Mouse (Mus musculus) urinary bladder, postnatal 0 days (tissue): ENCODE results near the gene Atxn2l. TPM values are rescaled to one million over a fixed set of nuclear protein-coding genes. Genes with fewer than 3 reads are reported as not detected.

Experiments
- polyA plus RNA-seq: library from polyadenylated mRNA; unstranded; fragments of >200 nt; fragmentation: Nextera tagmentation; extraction: Ambion mirVana; gene quantifications from 2 replicates; pipeline ENCODE4 v1.2.1, GENCODE M21; 2015

The Atxn2l gene
- polyA plus RNA-seq: 23.0 and 25.2 TPM in 2 replicates

DNA sequence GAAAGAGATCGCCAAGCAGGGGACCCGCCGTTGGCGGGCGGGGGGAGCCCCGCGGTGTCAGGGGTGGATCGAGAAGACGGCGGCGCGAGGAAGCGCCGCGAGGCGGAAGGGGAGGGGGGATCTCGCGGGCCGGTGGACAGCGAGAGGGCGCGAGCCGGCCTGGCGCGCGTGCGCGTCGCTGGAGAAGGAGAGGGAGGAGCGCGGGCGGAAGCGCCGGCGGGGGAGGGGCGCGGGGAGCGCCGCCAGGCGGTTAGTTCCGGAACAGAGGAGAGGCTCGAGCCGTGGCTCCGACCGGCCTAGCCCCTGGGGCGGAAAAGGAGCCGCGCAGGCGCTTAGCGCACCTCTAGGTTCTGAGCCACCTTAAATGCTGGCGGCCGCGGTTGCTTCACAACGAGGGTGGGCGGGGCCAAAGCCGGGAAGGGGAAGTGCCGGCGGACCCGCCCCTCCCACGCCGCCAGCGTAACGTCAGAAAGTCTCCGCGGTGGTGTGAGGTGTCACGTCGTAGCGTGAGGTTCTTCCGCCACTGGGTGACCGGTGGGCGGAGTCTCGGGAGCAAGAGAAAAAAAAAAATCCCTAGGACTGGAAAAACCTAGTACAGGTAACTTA lies at the start of gene Atxn2l:
Atxn2l (minus strand) TSS at position 165 of the 606 bp plus-strand sequence.

DNA sequence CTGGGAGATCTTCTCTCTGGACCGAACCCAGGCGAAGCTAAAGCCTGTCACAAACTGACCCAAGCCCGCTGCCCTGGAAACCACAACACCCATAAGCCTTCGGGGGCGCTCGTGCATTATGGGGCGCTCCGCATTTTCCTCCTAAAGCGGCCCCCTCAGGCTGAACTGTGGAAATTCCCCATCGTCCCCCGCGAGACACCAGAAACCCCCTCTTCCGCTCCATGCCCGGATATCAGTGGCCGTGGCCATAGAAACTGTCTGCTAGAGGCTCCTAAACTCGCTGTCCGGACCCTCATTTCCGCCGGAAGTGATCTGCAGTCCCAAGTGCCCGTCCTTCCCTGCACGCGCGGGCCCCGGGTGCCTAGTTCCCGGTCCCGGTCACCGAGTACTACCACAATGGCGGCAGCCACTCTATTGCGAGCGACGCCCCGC lies 16.2 kb downstream of the Atxn2l start, which contains the start of gene Tufm:
Tufm (plus strand) TSS at position 310 of the 432 bp plus-strand sequence.

DNA sequence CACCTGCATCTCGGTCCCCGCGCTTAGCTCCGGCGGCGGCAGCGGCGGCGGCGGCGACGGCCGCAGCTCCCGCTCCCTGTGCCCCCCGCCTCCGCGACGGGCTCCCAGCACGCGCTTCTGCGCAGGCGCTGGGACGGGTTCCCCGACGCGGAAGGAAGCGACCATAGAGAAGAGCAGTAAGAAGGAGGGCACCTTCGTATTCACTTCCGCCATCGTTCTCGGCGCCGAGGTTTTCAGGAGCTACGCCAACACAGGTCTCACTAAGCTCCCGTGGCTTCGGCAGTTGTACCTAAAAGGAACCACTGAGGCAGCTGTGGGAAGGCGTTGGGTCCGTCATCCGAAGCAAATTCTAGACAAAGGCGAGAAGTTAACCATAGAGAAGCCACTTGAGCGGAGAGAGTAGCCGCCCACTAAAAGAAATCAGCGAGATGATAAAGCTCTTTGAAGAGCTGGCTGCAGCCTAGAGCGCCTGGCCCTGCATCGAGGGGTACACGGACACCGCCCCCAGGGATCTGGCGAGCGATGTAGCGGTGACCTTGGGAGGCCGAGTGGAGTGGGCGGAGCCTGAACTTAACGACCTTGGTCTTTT lies 28.1 kb downstream of the Atxn2l start, which contains the start of gene Sh2b1:
Sh2b1 (minus strand) TSS at position 432 of the 589 bp plus-strand sequence.

DNA sequence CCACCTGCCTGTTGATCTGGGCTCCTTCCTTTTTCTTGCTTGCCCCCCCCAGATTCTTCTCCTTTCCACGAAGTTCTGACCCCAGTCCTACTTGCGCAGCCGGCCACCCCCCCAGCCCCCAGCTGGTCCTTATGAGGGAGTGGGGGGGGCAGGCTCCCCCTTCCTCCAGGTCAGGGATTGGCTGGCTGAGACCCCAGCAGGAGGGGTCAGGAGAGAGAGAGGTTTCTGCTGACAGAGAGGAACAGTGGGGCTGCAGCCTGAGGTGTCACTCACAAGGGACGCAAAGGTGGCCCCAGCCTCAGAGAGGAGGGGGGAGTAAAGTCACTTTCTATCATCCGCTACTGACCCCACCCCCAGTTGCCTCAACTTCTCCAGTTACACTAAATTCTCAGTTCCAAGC lies 40.2 kb downstream of the Atxn2l start, which contains the start of gene Atp2a1:
Atp2a1 (minus strand) TSS at position 105 of the 400 bp plus-strand sequence.

Other genes starting within 250 kb of the Atxn2l start
- 2.3 and 3.1 TPM in 2 replicates for gene Sbk1, start 230.8 kb downstream of the Atxn2l start, polyA plus RNA-seq
- 0.48 and 1.0 TPM in 2 replicates for gene Lat, start 133.9 kb downstream of the Atxn2l start, polyA plus RNA-seq
- 28.0 and 30.0 TPM in 2 replicates for gene Spns1, start 126.0 kb downstream of the Atxn2l start, polyA plus RNA-seq
- 1.1 and 1.3 TPM in 2 replicates for gene Nfatc2ip, start 106.7 kb downstream of the Atxn2l start, polyA plus RNA-seq
- 0.35 TPM in 1 of 2 replicates, not detected in the other for gene Cd19, start 88.5 kb downstream of the Atxn2l start, polyA plus RNA-seq
- gene Rabep2, start 74.7 kb downstream of the Atxn2l start, polyA plus RNA-seq: 14.2 and 17.6 TPM in 2 replicates
- 0.41 and 0.55 TPM in 2 replicates for gene Atp2a1, start 40.3 kb downstream of the Atxn2l start, polyA plus RNA-seq
- gene Sh2b1, start 28.0 kb downstream of the Atxn2l start, polyA plus RNA-seq: 23.0 and 23.6 TPM in 2 replicates
- 55.4 and 60.2 TPM in 2 replicates for gene Tufm, start 16.1 kb downstream of the Atxn2l start, polyA plus RNA-seq
- gene Eif3c, start 63.0 kb upstream of the Atxn2l start, polyA plus RNA-seq: 152 and 161 TPM in 2 replicates
- 2.1 and 3.6 TPM in 2 replicates for gene Apobr, start 81.5 kb upstream of the Atxn2l start, polyA plus RNA-seq
- gene Cln3, start 82.4 kb upstream of the Atxn2l start, polyA plus RNA-seq: 17.2 and 19.0 TPM in 2 replicates
- not detected in 2 replicates for gene Il27, start 91.5 kb upstream of the Atxn2l start, polyA plus RNA-seq
- gene Nupr1, start 127.4 kb upstream of the Atxn2l start, polyA plus RNA-seq: 62.7 and 73.5 TPM in 2 replicates
- 24.1 and 28.7 TPM in 2 replicates for gene Sgf29, start 145.9 kb upstream of the Atxn2l start, polyA plus RNA-seq
- gene Sult1a1, start 173.0 kb upstream of the Atxn2l start, polyA plus RNA-seq: 16.8 and 17.8 TPM in 2 replicates
- gene Bola2, start 192.0 kb upstream of the Atxn2l start, polyA plus RNA-seq: 81.7 and 98.8 TPM in 2 replicates
- gene Slx1b, start 192.3 kb upstream of the Atxn2l start, polyA plus RNA-seq: 4.7 and 5.1 TPM in 2 replicates
- gene Coro1a, start 204.3 kb upstream of the Atxn2l start, polyA plus RNA-seq: 15.1 and 33.5 TPM in 2 replicates